ENCODE assay signal across 7 mouse cellular contexts in genomic region chr6:145934697-145935240, GRCm38 (mm10). TPM values are rescaled to one million over a fixed set of nuclear protein-coding genes. Genes with fewer than 3 reads are reported as not detected.
DNase-seq lines count a peak whose midpoint lies in the region; ATAC-seq and TF ChIP-seq lines count a peak whose summit lies in the region.

No protein-coding gene starts in this region.

- H3K4me2 ChIP-seq in heart, embryonic 14.5 days (ENCODE audit: low read length): peak overlapping the region; percentile 88
- H3K4me2 ChIP-seq in limb, embryonic 13.5 days (replicated peaks): peak overlapping the region; percentile 72

- H3K9me3 ChIP-seq in E14TG2a.4 (ENCODE audit: low read length): no peaks in the 10 kb centered on the region
- H3K9me3 ChIP-seq in heart, embryonic 14.5 days (ENCODE audit: control insufficient read depth, low read length): no peaks in the 10 kb centered on the region
- no peaks in the 10 kb centered on the region for H3K9me3 ChIP-seq in limb, embryonic 13.5 days

- H3K27ac ChIP-seq in heart, embryonic 14.5 days (replicated peaks in 1 of 2; ENCODE audit: control insufficient read depth in 1 of 2, insufficient read depth in 1 of 2, low read depth in 2 of 2, low read length in 2 of 2): peak overlapping the region; percentile 89 to 97
- H3K27ac ChIP-seq in limb, embryonic 13.5 days: peak overlapping the region; percentile 92

- peaks cover 11% of the 10 kb centered on the region for H3K4me1 ChIP-seq in E14TG2a.4 (replicated peaks; ENCODE audit: low read depth, low read length)
- peaks cover 16 to 23% of the 10 kb centered on the region in 2 experiments for H3K4me1 ChIP-seq in heart, embryonic 14.5 days (ENCODE audit: control insufficient read depth in 2 of 2, insufficient read depth in 2 of 2, low read length in 2 of 2)
- H3K4me1 ChIP-seq in limb, embryonic 13.5 days: peaks cover 19% of the 10 kb centered on the region

- H3K27me3 ChIP-seq in E14TG2a.4 (ENCODE audit: insufficient read depth, low read length): peaks cover 23% of the 10 kb centered on the region
- H3K27me3 ChIP-seq in heart, embryonic 14.5 days (ENCODE audit: control insufficient read depth, insufficient read depth, low read length): no peaks in the 10 kb centered on the region
- H3K27me3 ChIP-seq in limb, embryonic 13.5 days: no peaks in the 10 kb centered on the region

- no peak for TF ChIP-seq CTCF in E14TG2a.4 (conservative IDR thresholded peaks at IDR 0.05; ENCODE audit: low read length)

- peak overlapping the region; percentile 87 for H3K9ac ChIP-seq in heart, embryonic 14.5 days (ENCODE audit: low read length)
- peak overlapping the region; percentile 87 for H3K9ac ChIP-seq in limb, embryonic 13.5 days

- WGBS in heart, embryonic 14.5 days: 41% methylated on average over 9 of the region's 9 CpGs
- WGBS in limb, embryonic 13.5 days: 68% methylated on average over 9 of the region's 9 CpGs

- H3K4me3 ChIP-seq in E14TG2a.4 (replicated peaks; ENCODE audit: low read length): peak overlapping the region; percentile 69; the same call in 1 of the 2 replicates
- H3K4me3 ChIP-seq in heart, embryonic 14.5 days (ENCODE audit: control insufficient read depth in 1 of 2, insufficient read depth in 1 of 2, low read depth in 1 of 2, low read length in 2 of 2): peak overlapping the region; percentile 60 to 82
- H3K4me3 ChIP-seq in limb, embryonic 13.5 days: peak overlapping the region; percentile 50

- DNase-seq in ZHBTc4 (ENCODE audit: low read depth, low spot score): peak; percentile 40
- DNase-seq in thymus, adult 18-20 months: no peak
- DNase-seq in cerebellum, adult 18-20 months: no peak

- no peak for ATAC-seq in heart, embryonic 14.5 days (ENCODE audit: insufficient number of reproducible peaks, insufficient read depth, low FRiP score, low read depth)
- ATAC-seq in limb, embryonic 13.5 days (ENCODE audit: low FRiP score, low read depth): peak; percentile 34; the same call in 1 of the 2 replicates
- no peak for ATAC-seq in cerebellum, adult (ENCODE audit: insufficient number of reproducible peaks, low FRiP score, low TSS enrichment)

- no peaks in the 10 kb centered on the region for H3K36me3 ChIP-seq in E14TG2a.4 (ENCODE audit: insufficient read depth, low read length)
- no peaks in the 10 kb centered on the region for H3K36me3 ChIP-seq in heart, embryonic 14.5 days (ENCODE audit: control insufficient read depth, insufficient read depth, low read length)
- H3K36me3 ChIP-seq in limb, embryonic 13.5 days: no peaks in the 10 kb centered on the region

RNA-seq across cellular contexts. Expression of gene Sspn, which starts 3.3 kb away (rescaled TPM):
- polyA plus RNA-seq in heart, embryonic 14.5 days (2014; fragmentation: Nextera tagmentation; extraction: Ambion mirVana): 51.7 and 66.4 TPM in 2 replicates
- 16.4 and 16.5 TPM in 2 replicates for polyA plus RNA-seq in limb, embryonic 13.5 days (2015; fragmentation: Nextera tagmentation; extraction: Ambion mirVana)
